Mouse (Mus musculus) cerebellum, adult 9-10 months (tissue): ENCODE measurements around the gene Fam71a.
"Not testable (repeated sequence)": the region's sequence is repeated elsewhere in the genome, so short reads cannot be mapped to it uniquely, and the experiment has no call there.

ENCODE experiments used
- DNase-seq: peaks from one replicate; pipeline ENCODE4 v3.0.0; 2022

Gene Fam71a

DNA sequence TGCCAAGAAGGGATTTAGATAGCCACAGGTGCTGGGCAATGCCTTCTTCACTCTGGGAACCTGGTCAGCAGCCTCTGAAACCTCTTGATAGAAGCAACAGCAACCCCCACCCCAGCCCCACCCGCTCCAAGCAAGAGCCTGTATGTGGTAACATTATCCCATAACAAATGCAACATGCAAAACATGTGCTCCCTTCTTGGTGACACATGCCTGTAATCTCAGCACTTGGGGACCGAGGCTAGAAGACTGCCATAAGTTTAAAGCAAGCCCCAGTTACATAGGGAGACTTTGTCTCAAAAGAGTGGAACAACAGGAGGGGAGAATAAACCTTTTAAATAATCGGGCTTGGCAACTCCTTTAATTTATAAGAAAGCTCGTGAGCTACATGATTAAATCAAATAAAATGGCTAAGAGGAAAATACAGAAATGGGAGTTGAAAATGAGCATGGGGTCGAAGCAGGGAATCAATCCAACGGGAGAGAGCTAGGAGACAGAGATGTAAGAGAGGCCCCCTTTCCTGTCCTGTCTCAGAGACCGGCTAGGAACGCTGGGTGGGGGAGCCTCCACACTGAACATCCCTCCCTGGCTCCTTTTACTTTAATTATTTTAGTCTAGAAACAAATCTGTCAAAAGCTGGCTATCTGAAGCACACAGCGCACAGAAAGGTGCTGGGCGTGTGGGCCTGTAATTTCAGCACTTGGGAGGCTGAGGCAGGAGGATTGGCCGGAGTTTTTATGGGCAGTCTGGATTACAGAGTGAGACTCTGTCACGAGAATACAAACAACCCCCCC is 17.0 kb upstream of the Fam71a start:
- DNase-seq, result no peak

DNA sequence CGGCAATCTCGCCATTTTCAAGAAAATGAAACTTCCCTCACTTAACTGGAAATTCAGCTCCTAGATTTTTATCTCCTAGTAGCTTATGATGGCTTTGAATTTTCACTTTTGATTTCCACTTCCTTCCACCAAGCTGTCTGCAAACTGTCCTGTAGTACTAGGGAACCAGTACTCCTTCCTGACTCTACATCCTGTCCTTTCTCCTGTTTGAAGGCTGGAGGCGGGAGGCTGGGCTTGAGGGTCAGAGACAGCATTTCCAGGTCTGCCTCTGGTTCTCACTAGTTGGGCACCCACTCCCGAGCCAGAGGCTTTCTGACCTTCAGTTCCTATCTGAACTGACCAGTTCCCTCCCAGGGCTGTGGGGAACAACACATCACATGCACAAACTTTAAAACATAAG is 15.8 kb upstream of the Fam71a start:
- DNase-seq, result no peak

DNA sequence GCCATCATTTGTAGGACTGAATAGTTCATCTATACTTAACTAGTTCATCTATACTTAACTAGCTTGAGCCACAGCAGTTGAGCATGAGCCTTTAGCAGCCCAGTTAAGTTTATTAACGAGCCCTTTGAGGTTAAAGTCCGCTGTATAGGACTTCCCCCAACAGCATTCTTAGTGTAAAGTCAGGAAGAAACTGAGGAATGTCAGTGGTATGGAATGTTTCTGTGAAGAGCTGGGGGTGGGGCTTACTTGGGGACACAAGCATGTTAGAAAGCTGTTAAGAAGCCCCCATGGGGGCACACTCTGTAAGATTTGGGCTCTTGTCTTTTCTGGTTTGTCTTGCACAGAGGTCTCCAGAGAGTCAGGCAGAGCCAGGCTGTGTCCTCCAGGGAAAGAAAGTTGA is 15.2 kb upstream of the Fam71a start:
- no peak for DNase-seq

DNA sequence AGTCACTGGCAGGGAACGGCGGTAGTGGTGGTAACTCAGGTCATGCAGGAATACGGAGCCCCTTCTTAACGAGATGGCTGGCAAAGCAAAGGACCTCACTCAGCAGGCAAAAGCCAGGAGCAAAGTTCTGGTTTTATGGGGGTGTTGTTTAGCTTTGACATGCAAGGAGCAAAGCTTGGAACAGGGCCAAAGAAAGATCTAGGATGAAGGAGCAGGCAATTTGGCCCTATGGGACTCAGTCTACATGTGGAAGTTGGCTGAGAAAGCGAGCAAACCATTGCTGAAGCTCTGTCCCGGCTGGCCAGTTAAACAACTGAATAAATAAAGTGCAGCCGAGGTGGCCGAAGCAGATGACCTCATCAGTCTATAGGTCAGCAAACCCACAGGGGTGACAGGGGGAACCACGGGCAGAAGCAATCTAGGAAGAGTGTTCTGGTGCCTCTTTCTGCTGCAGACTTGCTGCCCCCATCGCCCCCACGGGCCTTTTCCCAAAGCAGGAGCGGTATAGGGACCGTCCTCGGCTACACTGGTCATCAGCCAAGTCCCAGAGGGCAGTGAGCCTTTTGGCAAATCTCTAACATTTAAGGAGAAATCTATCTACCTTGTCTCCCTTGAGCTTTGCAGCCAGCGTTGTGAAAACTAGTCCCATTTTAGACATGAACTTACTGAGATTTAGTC is 14.0 kb upstream of the Fam71a start:
- DNase-seq, result no peak

DNA sequence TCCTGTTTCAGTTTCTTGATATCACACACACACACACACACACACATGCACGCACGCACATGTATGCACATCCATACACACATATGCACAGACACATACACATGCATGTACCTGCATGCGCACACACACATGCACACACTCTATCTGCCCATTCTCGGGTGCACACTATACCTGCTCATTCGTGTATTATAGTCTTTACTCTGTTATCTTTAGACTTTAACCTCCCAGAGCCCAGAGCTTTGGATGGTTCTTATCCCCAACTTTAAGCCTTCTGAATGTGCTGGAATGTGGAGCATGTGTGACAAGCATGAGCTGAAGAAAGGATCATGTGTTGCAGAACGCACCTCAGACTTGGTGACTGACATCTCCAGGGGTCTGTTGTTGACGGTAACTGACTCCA is 12.3 kb upstream of the Fam71a start:
- DNase-seq, result no peak

DNA sequence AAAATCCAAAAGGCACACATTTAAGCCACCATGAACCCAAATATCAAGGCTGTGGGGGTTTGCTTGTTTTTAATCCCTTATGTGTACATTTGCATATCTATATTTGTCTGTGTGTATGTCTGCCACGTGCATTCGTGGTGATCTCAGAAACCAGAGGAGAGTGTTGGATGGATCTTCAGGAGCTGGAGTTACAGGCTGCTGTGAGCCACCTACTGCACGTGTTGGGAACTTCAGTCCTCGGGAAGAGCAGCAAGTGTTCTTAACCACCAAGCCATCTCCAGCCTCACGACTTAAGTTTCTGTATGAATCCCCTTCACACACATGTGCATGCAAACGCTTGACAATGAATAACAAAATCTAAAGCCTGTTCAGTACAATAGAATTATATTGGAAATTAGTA is 7.9 kb upstream of the Fam71a start:
- no peak for DNase-seq

DNA sequence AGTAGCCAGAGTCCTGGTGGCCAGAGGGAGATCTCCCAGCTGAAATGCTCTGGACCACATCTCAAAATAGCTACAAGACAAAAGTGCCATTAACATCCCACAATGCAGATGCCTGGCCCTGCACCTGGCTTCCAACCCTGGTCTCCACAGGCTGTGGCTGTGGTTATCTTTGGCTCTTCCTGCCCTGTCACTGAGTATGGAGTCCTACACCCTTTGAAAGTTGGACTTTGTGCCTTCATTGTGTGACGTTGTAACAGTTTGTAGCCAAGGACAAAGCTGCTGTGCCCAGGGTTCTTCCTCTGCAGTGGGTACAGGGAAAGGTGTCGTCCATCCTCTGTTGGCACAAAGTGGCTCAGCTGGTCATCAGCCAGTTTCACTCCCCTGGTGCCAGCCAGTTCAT is 5.8 kb upstream of the Fam71a start:
- DNase-seq, result no peak

DNA sequence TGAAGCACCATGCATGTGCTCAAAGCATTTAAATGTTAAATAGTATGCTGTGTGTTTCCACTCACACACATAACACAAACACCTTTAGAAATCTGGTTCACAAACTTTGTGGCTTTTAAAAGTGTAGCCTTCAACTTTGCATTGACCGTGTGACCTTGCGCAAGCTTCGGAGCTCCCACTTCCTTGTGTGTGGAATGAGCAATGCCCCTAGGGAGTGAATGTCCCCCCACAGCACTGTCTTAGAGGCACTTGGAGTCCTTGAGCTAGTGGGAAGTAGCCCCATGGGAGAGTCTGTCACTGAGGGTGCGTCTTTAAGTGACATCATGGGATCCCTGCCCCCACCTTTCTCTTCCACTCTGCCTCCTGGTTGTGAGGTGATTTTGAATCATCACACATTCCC is 1.6 kb upstream of the Fam71a start:
- no peak for DNase-seq

DNA sequence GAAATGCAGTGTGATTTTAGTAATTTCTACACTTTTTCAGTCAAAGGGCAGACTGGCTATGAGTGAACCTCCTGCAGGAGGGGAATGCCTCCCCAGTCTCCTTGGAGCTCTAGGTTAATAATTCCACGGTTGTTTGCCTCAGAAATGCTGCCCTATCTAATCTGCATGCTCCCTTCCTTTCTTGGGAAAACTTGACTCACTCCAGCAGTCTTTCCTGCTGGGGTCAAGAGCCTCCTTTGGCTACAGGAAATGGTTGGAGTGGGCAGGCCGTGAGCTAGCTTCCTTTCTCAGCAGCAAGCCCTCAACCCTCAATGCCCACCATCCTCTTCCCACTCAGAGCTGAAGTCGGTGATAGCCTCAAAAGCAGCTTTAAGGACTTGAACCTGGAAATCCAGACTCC is 10.3 kb downstream of the Fam71a start:
- no peak for DNase-seq

DNA sequence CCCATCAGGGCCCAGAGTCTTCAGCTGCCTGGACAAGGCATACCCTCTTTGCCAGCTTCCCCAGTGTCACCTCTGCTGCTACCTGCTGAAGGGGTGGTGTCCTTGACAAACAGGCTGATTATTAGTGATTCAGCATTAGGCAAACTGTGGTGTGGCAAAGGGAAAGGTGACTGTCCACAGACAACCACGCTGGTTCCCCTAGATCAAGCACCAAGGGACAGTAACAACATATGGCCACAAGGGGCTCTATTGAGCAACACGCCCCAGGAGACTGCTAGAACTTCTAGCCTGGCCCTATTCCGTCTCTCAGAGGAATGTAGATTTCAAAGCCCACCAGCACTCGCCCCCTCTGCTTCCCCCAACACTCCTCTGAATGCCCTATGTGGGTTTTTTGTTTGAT is 11.6 kb downstream of the Fam71a start:
- peak; percentile 25 for DNase-seq

DNA sequence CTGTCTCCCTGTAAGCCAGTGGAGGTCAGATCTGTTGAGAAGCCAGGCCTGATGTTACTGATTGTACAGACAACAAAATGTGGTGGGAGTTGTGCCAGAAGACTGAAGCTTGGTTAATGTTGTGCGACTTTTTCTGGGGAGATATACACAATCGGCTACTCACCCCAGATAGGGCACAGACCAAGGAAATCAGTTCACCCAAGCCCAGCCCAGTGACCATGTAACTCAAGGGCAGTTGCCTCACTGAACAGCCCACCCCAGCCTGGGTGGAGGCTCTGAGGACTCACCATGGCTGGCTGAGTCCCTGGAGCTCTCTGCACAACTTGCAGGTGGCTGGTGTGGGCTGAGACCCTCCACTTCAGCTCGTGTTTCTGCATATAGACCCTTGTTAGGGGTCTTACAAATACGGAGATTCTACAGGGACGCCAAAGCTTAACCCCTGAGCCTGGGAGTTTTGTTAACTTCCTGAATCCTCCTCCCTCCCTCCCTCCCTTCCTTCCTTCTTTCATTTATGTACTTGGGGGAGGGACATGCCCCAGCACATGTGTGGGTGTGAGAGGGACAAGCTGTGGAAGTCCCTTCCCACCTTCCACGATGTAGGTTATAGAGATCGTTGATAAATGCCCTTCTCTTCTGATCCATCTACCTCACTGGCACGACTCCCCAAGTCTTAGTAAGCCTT is 13.6 kb downstream of the Fam71a start:
- DNase-seq, result no peak

DNA sequence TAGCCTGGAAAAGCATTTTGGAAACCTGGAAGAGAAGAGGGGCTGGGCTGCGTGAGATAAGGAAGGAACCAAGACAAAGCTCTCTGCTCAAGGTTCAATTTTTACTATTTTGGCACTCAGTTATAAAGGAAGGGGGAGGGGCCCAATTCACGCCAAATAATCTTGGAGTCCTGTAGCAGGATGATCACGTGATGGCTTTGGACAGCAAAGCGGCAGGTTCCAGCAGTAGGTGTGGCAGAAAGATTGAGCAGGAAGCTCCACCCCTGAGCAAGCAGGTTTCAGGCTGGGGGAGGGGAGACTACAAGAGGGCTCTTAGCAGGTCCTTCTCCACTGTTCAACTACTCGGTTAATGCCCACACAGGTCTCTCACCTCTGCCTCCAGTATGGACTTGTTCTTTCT is 15.1 kb downstream of the Fam71a start:
- DNase-seq, result not testable (repeated sequence)

DNA sequence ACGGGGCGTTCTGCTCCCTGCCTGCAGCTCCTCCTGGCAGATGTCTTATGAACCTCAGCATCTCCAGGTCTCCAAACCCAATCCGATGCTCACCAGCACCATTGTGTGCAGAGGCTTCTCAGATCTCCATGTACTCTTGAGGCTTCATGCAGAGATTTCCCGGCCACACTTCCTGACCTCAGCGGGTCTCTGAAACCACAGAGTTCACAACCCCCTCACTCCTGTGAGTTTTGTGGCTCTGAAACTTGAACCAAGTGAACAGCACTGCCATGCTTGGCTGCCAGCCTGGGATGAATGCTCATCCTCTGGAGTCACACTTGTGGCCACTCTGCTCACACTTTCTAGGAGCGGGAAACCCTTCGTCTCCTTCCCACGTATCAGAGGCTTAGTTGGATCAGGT is 23.6 kb downstream of the Fam71a start:
- no peak for DNase-seq

DNA sequence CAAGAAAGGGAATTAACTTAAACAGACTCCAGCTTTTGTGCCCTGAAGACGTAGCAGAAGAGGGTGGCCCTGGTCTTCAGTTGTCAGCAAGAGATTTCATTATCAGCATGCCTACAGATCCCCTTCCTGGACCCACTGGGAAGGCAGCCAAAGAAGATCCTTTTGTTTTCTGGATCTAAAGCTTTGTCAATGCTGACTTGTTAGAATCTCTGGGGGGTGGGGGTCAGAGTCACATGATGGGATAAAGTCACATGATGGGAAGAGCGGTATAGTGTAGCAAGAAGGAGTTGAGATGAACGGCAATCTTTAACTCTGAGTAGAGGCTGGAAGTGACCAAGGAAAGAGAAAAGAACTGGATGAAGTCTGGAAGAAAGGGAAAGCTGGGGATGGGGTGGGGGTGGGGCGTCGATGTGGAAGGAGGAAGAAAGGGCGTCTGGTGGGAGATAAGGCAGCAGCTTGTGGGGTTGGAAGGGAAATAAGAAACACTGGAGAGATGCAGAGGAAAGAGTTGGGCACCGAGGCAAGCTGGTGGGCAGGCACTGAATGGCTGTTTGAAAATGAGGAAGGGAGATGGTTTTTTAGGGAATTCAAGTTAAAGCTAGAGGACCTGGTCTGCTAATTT is 25.6 kb downstream of the Fam71a start:
- DNase-seq, result no peak

DNA sequence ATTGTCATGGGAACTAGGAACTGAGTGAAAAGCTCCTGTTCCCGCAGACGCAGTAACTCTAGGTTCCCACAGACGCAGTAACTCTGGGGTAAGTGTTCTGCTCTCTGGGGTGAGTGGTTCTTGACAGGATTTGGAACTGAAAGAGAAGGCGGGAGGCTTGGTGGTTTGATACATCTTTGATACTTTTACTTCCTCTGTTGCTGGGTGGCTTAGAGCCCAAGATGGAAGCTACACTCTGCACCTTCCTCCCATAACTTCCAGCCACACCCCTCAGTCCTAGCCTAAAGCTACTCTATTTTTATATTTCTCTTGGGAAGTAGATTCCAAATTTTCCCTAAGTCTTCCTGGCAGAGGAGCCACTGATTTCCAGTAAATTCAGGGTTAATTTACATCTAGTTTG is 26.2 kb downstream of the Fam71a start:
- no peak for DNase-seq

DNA sequence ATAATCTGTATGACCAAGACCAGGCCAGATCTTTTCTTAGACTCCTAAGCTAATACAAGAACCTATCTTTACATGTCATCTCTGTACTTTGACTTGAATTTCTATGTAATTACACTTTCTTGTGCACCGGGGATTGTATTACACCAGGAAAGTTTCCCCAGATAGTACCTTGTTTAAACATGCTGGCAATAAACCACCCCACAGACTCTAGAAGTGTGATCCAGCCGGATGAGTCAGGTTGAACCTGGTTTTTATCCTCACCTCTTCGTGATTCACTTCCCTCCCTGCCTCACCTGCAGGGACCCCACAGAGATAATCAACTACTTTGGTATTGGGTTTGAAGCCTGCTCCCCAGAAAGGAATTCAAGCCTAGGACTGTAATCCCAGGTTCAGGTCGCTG is 29.2 kb downstream of the Fam71a start:
- DNase-seq, result no peak

DNA sequence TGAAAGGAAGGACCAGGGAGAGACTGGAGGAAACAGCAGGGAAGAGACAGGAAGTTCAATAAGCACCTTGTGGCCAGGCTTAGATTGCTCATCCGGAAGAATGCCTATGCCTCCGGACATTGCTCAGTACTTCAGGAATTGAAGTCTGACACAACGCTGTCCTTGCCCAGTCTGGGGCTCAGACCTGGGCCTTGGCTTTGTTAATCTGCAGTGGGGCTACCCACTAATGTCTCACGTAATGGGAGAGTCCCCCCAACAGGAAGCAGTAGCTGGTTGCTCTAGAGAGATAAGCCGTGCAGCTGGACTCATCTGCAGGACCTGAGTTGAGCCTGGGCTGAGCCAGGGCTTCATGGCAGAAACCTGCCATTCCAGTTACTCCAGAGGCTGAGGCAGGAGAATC is 31.7 kb downstream of the Fam71a start:
- no peak for DNase-seq

DNA sequence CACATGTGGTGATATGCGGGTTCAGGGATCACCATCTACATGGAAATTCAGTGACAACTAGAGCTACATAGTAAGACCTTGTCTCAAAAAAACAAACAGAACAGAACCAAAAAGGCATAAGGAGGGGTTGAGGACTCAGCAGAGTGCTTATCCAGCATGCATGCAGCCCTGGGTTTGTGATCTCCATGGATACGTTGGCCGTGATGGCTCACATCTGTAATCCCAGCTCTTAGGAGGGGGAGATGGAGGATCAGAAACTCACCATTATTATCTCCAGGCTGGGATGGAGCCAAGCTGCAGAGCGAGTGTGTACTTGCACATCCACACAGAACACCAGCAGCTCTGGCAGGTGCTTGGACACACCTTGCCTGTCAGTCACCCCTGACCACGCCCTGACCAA is 32.4 kb downstream of the Fam71a start:
- no peak for DNase-seq

DNA sequence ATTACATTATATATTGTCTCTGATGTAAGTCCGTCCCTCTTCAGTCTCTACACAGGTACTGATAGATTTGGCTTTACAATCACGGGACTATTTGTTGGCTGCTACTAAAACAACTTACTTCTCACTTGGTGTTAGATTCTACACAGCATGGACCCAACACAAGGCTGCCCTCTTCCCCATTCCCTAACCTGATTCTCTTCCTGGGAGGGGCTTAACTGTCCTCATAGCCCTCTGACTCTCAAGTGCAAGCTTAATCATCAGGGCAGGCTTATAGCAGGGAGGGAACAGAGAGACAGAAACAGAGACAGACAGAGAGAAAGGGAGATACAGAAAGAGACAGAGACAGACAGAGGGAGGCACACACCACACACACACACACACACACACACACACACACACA is 32.9 kb downstream of the Fam71a start:
- no peak for DNase-seq

DNA sequence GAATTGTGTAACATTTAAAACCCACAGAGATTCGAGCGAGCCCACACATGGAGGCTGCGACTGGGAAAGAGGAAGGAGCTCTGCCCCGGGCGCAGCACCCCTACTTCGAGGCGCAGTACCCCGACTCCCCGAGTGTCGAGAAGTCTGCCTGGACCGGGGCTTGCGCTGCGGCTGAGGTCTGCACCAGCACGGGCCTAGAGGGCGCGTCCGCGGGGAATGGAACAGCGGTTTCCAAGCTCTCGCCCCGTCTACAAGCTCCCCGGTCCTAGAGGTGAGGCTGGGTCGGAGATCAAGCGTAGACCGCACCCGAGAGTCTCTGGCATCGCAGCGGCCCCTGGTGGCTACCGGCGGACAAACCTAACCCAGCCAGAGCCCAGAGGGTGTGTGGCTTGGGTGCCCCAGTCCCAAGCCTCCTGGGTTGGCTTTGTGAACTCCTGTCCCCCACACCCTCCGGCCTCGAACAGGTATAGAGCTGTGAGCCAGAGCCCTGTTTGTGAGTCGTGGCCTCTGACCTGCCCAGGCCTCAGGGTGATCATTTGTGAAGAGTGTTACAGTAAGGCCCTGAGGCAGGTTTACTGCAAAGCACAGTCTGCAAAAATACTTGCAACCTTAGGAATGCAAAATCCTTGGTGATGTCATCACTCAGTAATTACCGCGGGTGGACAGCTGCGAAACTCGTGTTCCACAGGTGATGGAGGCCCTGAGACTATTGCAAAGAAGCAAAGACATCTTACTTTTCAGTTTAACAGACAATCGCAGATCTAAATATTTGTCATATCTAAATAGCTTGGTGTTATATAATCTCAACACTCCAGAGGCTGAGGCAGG is 38.6 kb downstream of the Fam71a start:
- DNase-seq, result peak; percentile 5

DNA sequence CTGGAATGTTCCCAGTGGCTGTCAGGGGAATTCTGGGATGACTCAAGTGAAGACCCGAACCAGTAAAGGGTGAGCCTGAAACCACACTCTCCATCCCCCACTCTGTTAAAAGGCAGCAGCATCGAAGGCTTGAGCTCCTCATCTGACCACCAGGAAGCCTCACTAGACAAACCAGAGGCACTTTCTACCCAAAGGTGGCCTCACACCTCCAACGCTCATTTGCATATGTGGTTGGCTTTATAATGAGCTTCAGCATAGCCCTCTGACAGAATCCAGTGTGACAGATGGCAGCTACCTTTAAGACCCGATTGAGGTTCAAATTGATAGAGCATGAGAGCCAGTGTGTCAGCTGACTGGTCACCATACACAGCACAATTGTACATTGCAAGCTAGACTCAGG is 40.3 kb downstream of the Fam71a start:
- DNase-seq, result no peak

DNA sequence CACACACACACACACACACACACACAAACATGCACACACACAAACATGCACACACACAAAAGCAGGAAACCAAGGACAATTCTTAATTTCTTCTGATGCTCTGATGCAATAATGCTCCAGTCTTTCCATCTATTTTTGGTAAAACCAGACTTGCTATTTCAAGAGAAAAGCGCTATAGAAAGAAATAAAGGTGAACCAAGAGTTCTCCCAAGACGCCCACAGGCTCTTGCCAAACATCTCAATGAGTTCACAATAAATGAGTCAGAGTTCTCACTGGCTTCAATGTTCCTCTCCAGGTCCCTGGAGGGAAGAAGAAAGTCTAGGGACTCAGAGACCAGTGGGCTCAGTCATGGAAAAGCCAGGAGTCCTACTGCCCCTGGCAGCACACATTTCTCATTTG is 40.9 kb downstream of the Fam71a start:
- DNase-seq, result no peak

DNA sequence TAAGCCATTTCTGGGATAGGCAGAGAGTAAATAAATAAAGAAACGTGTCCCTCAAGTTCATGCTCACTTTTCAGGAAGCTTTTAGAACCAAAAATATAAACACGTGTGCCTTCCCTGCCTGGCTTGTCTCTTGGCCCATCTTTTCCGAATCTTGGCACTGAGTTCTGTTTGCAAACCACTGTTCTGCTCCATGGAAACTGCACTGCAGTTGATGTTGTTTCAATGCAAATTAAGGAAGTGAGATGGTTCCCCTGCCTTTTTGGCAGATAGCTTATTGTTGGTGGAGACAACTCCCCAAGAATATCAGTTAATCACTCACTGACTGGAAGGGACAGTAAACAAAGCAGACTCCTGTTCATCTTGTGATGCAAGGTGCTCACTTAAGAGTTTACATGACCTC is 41.9 kb downstream of the Fam71a start:
- DNase-seq, result no peak
